Comparison of ENCODE assay signal across 8 mouse cellular contexts in the genomic region with DNA sequence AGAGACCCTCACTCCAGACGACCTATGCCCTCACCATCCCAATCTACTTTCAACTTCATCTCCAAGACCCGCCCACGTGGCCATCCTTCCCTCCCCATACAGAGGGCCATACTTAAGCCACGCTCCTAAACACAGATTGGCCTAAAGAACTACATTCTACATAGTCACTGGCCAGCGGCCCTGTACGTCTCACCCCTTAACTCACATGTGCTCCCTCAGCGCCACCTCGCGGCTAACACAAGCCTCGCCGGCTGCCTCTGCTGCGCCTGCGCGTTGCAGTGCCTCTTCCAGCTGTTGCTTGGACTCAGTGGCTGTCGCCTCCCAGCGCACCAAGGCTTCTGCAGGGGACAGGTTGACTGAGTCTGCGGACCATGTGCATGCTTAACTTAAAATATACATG. TPM values are rescaled to one million over a fixed set of nuclear protein-coding genes. Genes with fewer than 3 reads are reported as not detected.
DNase-seq lines count a peak whose midpoint lies in the region; ATAC-seq lines count a peak whose summit lies in the region.

No protein-coding gene starts in this region.

- H3K27me3 ChIP-seq in forebrain, embryonic 16.5 days (replicated peaks; ENCODE audit: control insufficient read depth, insufficient read depth, low read length): peaks cover 22% of the 10 kb centered on the region
- peaks cover 45% of the 10 kb centered on the region for H3K27me3 ChIP-seq in neural tube, embryonic 15.5 days (replicated peaks)

- H3K4me1 ChIP-seq in forebrain, embryonic 16.5 days (replicated peaks; ENCODE audit: control insufficient read depth, insufficient read depth, low read length): peaks cover 7% of the 10 kb centered on the region; the same call in 1 of the 2 replicates
- peaks cover 16% of the 10 kb centered on the region; the same call in 1 of the 2 replicates for H3K4me1 ChIP-seq in neural tube, embryonic 15.5 days

- DNase-seq in ES-CJ7 (ENCODE audit: low read depth, low spot score): peak; percentile 99
- DNase-seq in cerebellum, adult 11-12 months: peak; percentile 88
- peak; percentile 98 to 99 for DNase-seq in heart, postnatal 36 days
- DNase-seq in layer of hippocampus, adult 18-20 months (ENCODE audit: low spot score in 2 of 2): peak; percentile 80 to 89
- peak; percentile 92 to 95 for DNase-seq in lung, adult 18-20 months
- DNase-seq in testis, postnatal 10 days (ENCODE audit: low spot score): peak; percentile 98

- no peak overlapping the region for H3K9ac ChIP-seq in forebrain, embryonic 16.5 days (replicated peaks; ENCODE audit: low read depth, low read length)
- no peak overlapping the region for H3K9ac ChIP-seq in neural tube, embryonic 15.5 days (replicated peaks)

- no peaks in the 10 kb centered on the region for H3K36me3 ChIP-seq in forebrain, embryonic 16.5 days (ENCODE audit: control insufficient read depth, insufficient read depth)
- no peaks in the 10 kb centered on the region for H3K36me3 ChIP-seq in neural tube, embryonic 15.5 days

- no peak overlapping the region for H3K4me3 ChIP-seq in forebrain, embryonic 16.5 days (replicated peaks; ENCODE audit: low read length)
- no peak overlapping the region for H3K4me3 ChIP-seq in neural tube, embryonic 15.5 days (replicated peaks)

- intact Hi-C loops in heart, postnatal 36 days (cut with DNase I): loop anchor here (1.0 kb wide), 2 partner anchors 26 to 80 kb away; no protein-coding TSS in a partner anchor

- peak overlapping the region; percentile 22; the same call in 1 of the 2 replicates for H3K4me2 ChIP-seq in forebrain, embryonic 16.5 days (ENCODE audit: low read length)
- peak overlapping the region; percentile 35 for H3K4me2 ChIP-seq in neural tube, embryonic 15.5 days

- peak; percentile 76 for ATAC-seq in forebrain, embryonic 16.5 days
- ATAC-seq in neural tube, embryonic 15.5 days (ENCODE audit: low FRiP score): peak; percentile 84

- H3K9me3 ChIP-seq in forebrain, embryonic 16.5 days (ENCODE audit: control insufficient read depth, low read length): no peaks in the 10 kb centered on the region
- no peaks in the 10 kb centered on the region for H3K9me3 ChIP-seq in neural tube, embryonic 15.5 days (replicated peaks)

- WGBS in forebrain, embryonic 16.5 days: 3% methylated on average over 17 of the region's 17 CpGs
- WGBS in neural tube, embryonic 15.5 days: 6% methylated on average over 17 of the region's 17 CpGs

- H3K27ac ChIP-seq in forebrain, embryonic 16.5 days (ENCODE audit: low read length): no peak overlapping the region
- H3K27ac ChIP-seq in neural tube, embryonic 15.5 days (replicated peaks): no peak overlapping the region

RNA-seq across cellular contexts. Expression of gene Ccdc194, which starts 3.9 kb away (rescaled TPM):
- polyA plus RNA-seq in forebrain, embryonic 16.5 days (2015; fragmentation: Nextera tagmentation; extraction: Ambion mirVana): 0.26 TPM in 1 of 2 replicates, not detected in the other
- not detected for total RNA-seq in heart, postnatal 36 days (2021)
- not detected for total RNA-seq in layer of hippocampus, adult 18-20 months (2021)
- polyA plus RNA-seq in neural tube, embryonic 15.5 days (2015; fragmentation: Nextera tagmentation; extraction: Ambion mirVana): 0.13 TPM in 2 replicates

RNA-seq across cellular contexts. Expression of gene Plvap, which starts 10.1 kb away (rescaled TPM):
- polyA plus RNA-seq in forebrain, embryonic 16.5 days (2015; fragmentation: Nextera tagmentation; extraction: Ambion mirVana): 3.5 and 4.4 TPM in 2 replicates
- 10 to 100 TPM; 24.5 to 26.0 TPM for total RNA-seq in heart, postnatal 36 days (2021)
- total RNA-seq in layer of hippocampus, adult 18-20 months (2021): 1 to 10 TPM; 7.4 to 7.9 TPM
- polyA plus RNA-seq in neural tube, embryonic 15.5 days (2015; fragmentation: Nextera tagmentation; extraction: Ambion mirVana): 9.5 and 21.1 TPM in 2 replicates

RNA-seq across cellular contexts. Expression of gene Bst2, which starts 15.6 kb away (rescaled TPM):
- polyA plus RNA-seq in forebrain, embryonic 16.5 days (2015; fragmentation: Nextera tagmentation; extraction: Ambion mirVana): 4.7 and 7.5 TPM in 2 replicates
- 10 to 100 TPM; 17.1 to 32.9 TPM for total RNA-seq in heart, postnatal 36 days (2021)
- total RNA-seq in layer of hippocampus, adult 18-20 months (2021): 1 to 10 TPM; 3.8 to 5.4 TPM
- polyA plus RNA-seq in neural tube, embryonic 15.5 days (2015; fragmentation: Nextera tagmentation; extraction: Ambion mirVana): 16.1 and 35.7 TPM in 2 replicates

RNA-seq across cellular contexts. Expression of gene Mvb12a, which starts 21.1 kb away (rescaled TPM):
- 52.8 and 65.3 TPM in 2 replicates for polyA plus RNA-seq in forebrain, embryonic 16.5 days (2015; fragmentation: Nextera tagmentation; extraction: Ambion mirVana)
- total RNA-seq in heart, postnatal 36 days (2021): 10 to 100 TPM; 27.8 to 32.9 TPM
- 10 to 100 TPM; 29.9 to 37.9 TPM for total RNA-seq in layer of hippocampus, adult 18-20 months (2021)
- polyA plus RNA-seq in neural tube, embryonic 15.5 days (2015; fragmentation: Nextera tagmentation; extraction: Ambion mirVana): 71.3 and 72.0 TPM in 2 replicates

RNA-seq across cellular contexts. Expression of gene Gtpbp3, which starts 33.7 kb away (rescaled TPM):
- polyA plus RNA-seq in forebrain, embryonic 16.5 days (2015; fragmentation: Nextera tagmentation; extraction: Ambion mirVana): 12.1 and 12.6 TPM in 2 replicates
- total RNA-seq in heart, postnatal 36 days (2021): 10 to 100 TPM; 15.8 to 20.2 TPM
- 10 to 100 TPM; 30.4 to 36.1 TPM for total RNA-seq in layer of hippocampus, adult 18-20 months (2021)
- polyA plus RNA-seq in neural tube, embryonic 15.5 days (2015; fragmentation: Nextera tagmentation; extraction: Ambion mirVana): 15.4 and 17.1 TPM in 2 replicates
